Mouse (Mus musculus): ENCODE results near the gene Glud1. TPM values are rescaled to one million over a fixed set of nuclear protein-coding genes. Genes with fewer than 3 reads are reported as not detected.
A peak's percentile ranks its signal among the peaks of the same experiment; 100 is the strongest.

Gene Glud1
- total and polyA plus RNA-seq, 3 experiments = 57.1 to 125 (median 92.3) TPM

GRCm38 (mm10) chr14:34290229-34290628 lies 20.3 kb upstream of the Glud1 start:
- Histone ChIP-seq H3K27me3 (ENCODE audit: control insufficient read depth in 1 of 2, insufficient read depth in 2 of 2, low read length in 2 of 2) (no peaks in the 10 kb centered on the region), H3K4me3 (ENCODE audit: control insufficient read depth in 1 of 2, insufficient read depth in 1 of 2, low read depth in 2 of 2, low read length in 2 of 2) (no peak overlapping the region), H3K27ac (ENCODE audit: control insufficient read depth, low read depth, low read length) (peak overlapping the region; percentile 25; the same call in 1 of the 2 replicates), H3K36me3 (ENCODE audit: control insufficient read depth in 1 of 2, insufficient read depth in 2 of 2, low read length in 2 of 2) (peaks cover 0 to 21% of the 10 kb centered on the region in 2 experiments; a peak in 2 of 4 replicates), H3K9ac (ENCODE audit: control insufficient read depth, low read depth, low read length, poor library complexity, severe bottlenecking) (no peak overlapping the region), H3K79me2 (ENCODE audit: control insufficient read depth, insufficient read depth, low read length, poor library complexity) (no peaks in the 10 kb centered on the region; the same call in 1 of the 2 replicates), H3K4me1 (ENCODE audit: control insufficient read depth in 1 of 2, insufficient read depth in 2 of 2, low read length in 2 of 2) (peaks cover 11 to 28% of the 10 kb centered on the region in 2 experiments), H3K9me3 (replicated peaks; ENCODE audit: insufficient read depth, low read length) (no peaks in the 10 kb centered on the region)
- peak; percentile 34 for DNase-seq (ENCODE audit: low read depth, low spot score)
- TF ChIP-seq ZKSCAN1 (IDR thresholded peaks at IDR 0.05; ENCODE audit: low read depth, low read length) (no peak), EP300 (IDR thresholded peaks at IDR 0.05; ENCODE audit: low read depth in 1 of 2, low read length in 2 of 2) (0 out of 4 replicates have a peak, but pooled peaks of 1 of the 2 experiments have one; percentile 27), POLR2AphosphoS5 (IDR thresholded peaks at IDR 0.05; ENCODE audit: borderline replicate concordance, low read depth, low read length) (no peak), ZNF384 (IDR thresholded peaks at IDR 0.05; ENCODE audit: low read depth, low read length) (0 out of 2 replicates have a peak, but pooled peaks have one; percentile 43), GABPA (IDR thresholded peaks at IDR 0.05; ENCODE audit: low read depth, low read length) (no peak)

- H3K9ac ChIP-seq (ENCODE audit: control insufficient read depth, low read depth, low read length, poor library complexity, severe bottlenecking) = no peak overlapping the region
- peaks cover 0 to 23% of the 10 kb centered on the region in 2 experiments; a peak in 2 of 4 replicates for H3K36me3 ChIP-seq (ENCODE audit: control insufficient read depth in 1 of 2, insufficient read depth in 2 of 2, low read length in 2 of 2)
- no peaks in the 10 kb centered on the region; the same call in 1 of the 2 replicates for H3K79me2 ChIP-seq (ENCODE audit: control insufficient read depth, insufficient read depth, low read length, poor library complexity)
- no peaks in the 10 kb centered on the region for H3K27me3 ChIP-seq (ENCODE audit: control insufficient read depth in 1 of 2, insufficient read depth in 2 of 2, low read length in 2 of 2)
- H3K4me3 ChIP-seq (ENCODE audit: control insufficient read depth in 1 of 2, insufficient read depth in 1 of 2, low read depth in 2 of 2, low read length in 2 of 2) = no peak overlapping the region
- no peak overlapping the region for H3K27ac ChIP-seq (ENCODE audit: control insufficient read depth, low read depth, low read length)
- no peak for TF ChIP-seq UBTF (IDR thresholded peaks at IDR 0.05; ENCODE audit: borderline replicate concordance, insufficient read depth, low read depth, low read length)
- no peak for TF ChIP-seq BHLHE40 (IDR thresholded peaks at IDR 0.05; ENCODE audit: borderline replicate concordance, low read depth, low read length)
- TF ChIP-seq MYC (IDR thresholded peaks at IDR 0.05; ENCODE audit: low read depth, low read length) = no peak
- TF ChIP-seq ELF1 (IDR thresholded peaks at IDR 0.05; ENCODE audit: low read depth, low read length) = no peak
- TF ChIP-seq GATA1 (IDR thresholded peaks at IDR 0.05; ENCODE audit: low read depth, low read length) = no peak
- no peak for TF ChIP-seq POLR2AphosphoS2 (IDR thresholded peaks at IDR 0.05; ENCODE audit: low read length)
- no peak for TF ChIP-seq POLR2AphosphoS5 (IDR thresholded peaks at IDR 0.05; ENCODE audit: borderline replicate concordance, low read depth, low read length)
- TF ChIP-seq ZKSCAN1 (IDR thresholded peaks at IDR 0.05; ENCODE audit: low read depth, low read length) = no peak
- no peak for TF ChIP-seq JUND (IDR thresholded peaks at IDR 0.05; ENCODE audit: low read depth, low read length)
- no peak for TF ChIP-seq RCOR1 (IDR thresholded peaks at IDR 0.05; ENCODE audit: low read depth, low read length)
- H3K9me3 ChIP-seq (replicated peaks; ENCODE audit: insufficient read depth, low read length) = no peaks in the 10 kb centered on the region
- DNase-seq (ENCODE audit: low read depth, low spot score) = no peak
- H3K4me1 ChIP-seq (ENCODE audit: control insufficient read depth in 1 of 2, insufficient read depth in 2 of 2, low read length in 2 of 2) = peaks cover 13 to 34% of the 10 kb centered on the region in 2 experiments
Observed at GRCm38 (mm10) chr14:34293641-34294040, 16.9 kb upstream of the Glud1 start.

- TF ChIP-seq TBP (IDR thresholded peaks at IDR 0.05; ENCODE audit: low read depth, low read length) (no peak), MXI1 (IDR thresholded peaks at IDR 0.05; ENCODE audit: low read depth, low read length) (no peak), ZC3H11A (IDR thresholded peaks at IDR 0.05; ENCODE audit: low read depth, low read length) (no peak), EP300 (IDR thresholded peaks at IDR 0.05; ENCODE audit: low read depth in 1 of 2, low read length in 2 of 2) (no peak), HCFC1 (IDR thresholded peaks at IDR 0.05; ENCODE audit: low read depth, low read length) (no peak), POLR2AphosphoS2 (IDR thresholded peaks at IDR 0.05; ENCODE audit: low read length) (no peak), ZMIZ1 (IDR thresholded peaks at IDR 0.05; ENCODE audit: low read depth, low read length) (no peak), MAX (IDR thresholded peaks at IDR 0.05; ENCODE audit: low read length) (no peak), UBTF (IDR thresholded peaks at IDR 0.05; ENCODE audit: borderline replicate concordance, insufficient read depth, low read depth, low read length) (no peak)
- no peak for DNase-seq (ENCODE audit: low read depth, low spot score)
- H3K4me3 ChIP-seq (ENCODE audit: control insufficient read depth in 1 of 2, insufficient read depth in 1 of 2, low read depth in 2 of 2, low read length in 2 of 2) = no peak overlapping the region
- H3K27me3 ChIP-seq (ENCODE audit: control insufficient read depth in 1 of 2, insufficient read depth in 2 of 2, low read length in 2 of 2) = no peaks in the 10 kb centered on the region
- peaks cover 0 to 9% of the 10 kb centered on the region in 2 experiments; a peak in 2 of 4 replicates for H3K36me3 ChIP-seq (ENCODE audit: control insufficient read depth in 1 of 2, insufficient read depth in 2 of 2, low read length in 2 of 2)
- no peaks in the 10 kb centered on the region for H3K9me3 ChIP-seq (replicated peaks; ENCODE audit: insufficient read depth, low read length)
- H3K4me1 ChIP-seq (ENCODE audit: control insufficient read depth in 1 of 2, insufficient read depth in 2 of 2, low read length in 2 of 2) = peaks cover 6 to 14% of the 10 kb centered on the region in 2 experiments
- no peak overlapping the region for H3K9ac ChIP-seq (ENCODE audit: control insufficient read depth, low read depth, low read length, poor library complexity, severe bottlenecking)
- H3K27ac ChIP-seq (ENCODE audit: control insufficient read depth, low read depth, low read length) = no peak overlapping the region
- no peaks in the 10 kb centered on the region; the same call in 1 of the 2 replicates for H3K79me2 ChIP-seq (ENCODE audit: control insufficient read depth, insufficient read depth, low read length, poor library complexity)
Observed at GRCm38 (mm10) chr14:34296350-34296749, 14.2 kb upstream of the Glud1 start.
